Mouse (Mus musculus): Measurements from ENCODE around the gene Slc6a6. TPM values are rescaled to one million over a fixed set of nuclear protein-coding genes. Genes with fewer than 3 reads are reported as not detected.

Slc6a6 gene
- polyA plus RNA-seq, 1 experiment from 2014 or later, result 102 TPM

- peaks cover under 1% of the 10 kb centered on the region for H3K36me3 ChIP-seq
- no peak for ATAC-seq (ENCODE audit: low FRiP score)
- peaks cover 49% of the 10 kb centered on the region for H3K4me1 ChIP-seq
- no peak overlapping the region for H3K9ac ChIP-seq (replicated peaks)
- no peaks in the 10 kb centered on the region for H3K27me3 ChIP-seq (replicated peaks)
- no peak overlapping the region for H3K4me3 ChIP-seq (replicated peaks)
- H3K27ac ChIP-seq (replicated peaks), result peak overlapping the region; percentile 86
- no peaks in the 10 kb centered on the region for H3K9me3 ChIP-seq (replicated peaks)
- WGBS, result 82% methylated on average over 2 of the region's 2 CpGs
- no peak overlapping the region for H3K4me2 ChIP-seq
Observed at GRCm38 (mm10) chr6:91718067-91718466, 34.2 kb downstream of the Slc6a6 start.

GRCm38 (mm10) chr6:91718603-91719002 lies 34.8 kb downstream of the Slc6a6 start:
- Histone ChIP-seq H3K9ac (replicated peaks) (no peak overlapping the region), H3K4me3 (replicated peaks) (no peak overlapping the region), H3K27ac (replicated peaks) (peak overlapping the region; percentile 86), H3K9me3 (replicated peaks) (no peaks in the 10 kb centered on the region), H3K4me1 (peaks cover 45% of the 10 kb centered on the region), H3K4me2 (no peak overlapping the region), H3K36me3 (peaks cover 6% of the 10 kb centered on the region), H3K27me3 (replicated peaks) (no peaks in the 10 kb centered on the region)
- WGBS, result 46% methylated on average over 3 of the region's 3 CpGs
- no peak for ATAC-seq (ENCODE audit: low FRiP score)

GRCm38 (mm10) chr6:91719042-91719747 lies 35.3 kb downstream of the Slc6a6 start:
- no peaks in the 10 kb centered on the region for H3K9me3 ChIP-seq (replicated peaks)
- no peak overlapping the region for H3K9ac ChIP-seq (replicated peaks)
- H3K27ac ChIP-seq (replicated peaks), result peak overlapping the region; percentile 86
- peaks cover 41% of the 10 kb centered on the region for H3K4me1 ChIP-seq
- H3K27me3 ChIP-seq (replicated peaks), result no peaks in the 10 kb centered on the region
- H3K4me2 ChIP-seq, result no peak overlapping the region
- 55% methylated on average over 6 of the region's 6 CpGs for WGBS
- H3K4me3 ChIP-seq (replicated peaks), result no peak overlapping the region
- H3K36me3 ChIP-seq, result peaks cover 12% of the 10 kb centered on the region
- peak; percentile 62 for ATAC-seq (ENCODE audit: low FRiP score)

- no peaks in the 10 kb centered on the region for H3K9me3 ChIP-seq (replicated peaks)
- WGBS, result 4% methylated on average over 9 of the region's 9 CpGs
- ATAC-seq (ENCODE audit: low FRiP score), result peak; percentile 83
- peaks cover 20% of the 10 kb centered on the region for H3K36me3 ChIP-seq
- H3K27me3 ChIP-seq (replicated peaks), result no peaks in the 10 kb centered on the region
- H3K27ac ChIP-seq (replicated peaks), result peak overlapping the region; percentile 86
- H3K4me2 ChIP-seq, result peak overlapping the region; percentile 27
- H3K4me1 ChIP-seq, result peaks cover 38% of the 10 kb centered on the region
- H3K4me3 ChIP-seq (replicated peaks), result no peak overlapping the region
- peak overlapping the region; percentile 33; the same call in 1 of the 2 replicates for H3K9ac ChIP-seq (replicated peaks)
Observed at GRCm38 (mm10) chr6:91719865-91720533, 36.1 kb downstream of the Slc6a6 start.

GRCm38 (mm10) chr6:91720588-91721214 lies 36.8 kb downstream of the Slc6a6 start:
- Histone ChIP-seq H3K4me3 (replicated peaks) (no peak overlapping the region), H3K27ac (replicated peaks) (peak overlapping the region; percentile 86), H3K36me3 (peaks cover 26% of the 10 kb centered on the region), H3K9ac (replicated peaks) (peak overlapping the region; percentile 6; the same call in 1 of the 2 replicates), H3K9me3 (replicated peaks) (no peaks in the 10 kb centered on the region), H3K27me3 (replicated peaks) (no peaks in the 10 kb centered on the region), H3K4me2 (peak overlapping the region; percentile 22), H3K4me1 (peaks cover 38% of the 10 kb centered on the region)
- WGBS, result 33% methylated on average over 4 of the region's 4 CpGs
- peak; percentile 23; the same call in 1 of the 2 replicates for ATAC-seq (ENCODE audit: low FRiP score)

GRCm38 (mm10) chr6:91721215-91721701 lies 37.4 kb downstream of the Slc6a6 start:
- Histone ChIP-seq H3K4me1 (peaks cover 38% of the 10 kb centered on the region), H3K4me3 (replicated peaks) (no peak overlapping the region), H3K9me3 (replicated peaks) (no peaks in the 10 kb centered on the region), H3K27me3 (replicated peaks) (no peaks in the 10 kb centered on the region), H3K4me2 (no peak overlapping the region), H3K9ac (replicated peaks) (no peak overlapping the region), H3K27ac (replicated peaks) (no peak overlapping the region), H3K36me3 (peaks cover 32% of the 10 kb centered on the region)
- 29% methylated on average over 12 of the region's 12 CpGs for WGBS
- ATAC-seq (ENCODE audit: low FRiP score), result no peak

- Histone ChIP-seq H3K36me3 (peaks cover 59% of the 10 kb centered on the region), H3K4me1 (peaks cover 43% of the 10 kb centered on the region), H3K9me3 (replicated peaks) (no peaks in the 10 kb centered on the region), H3K27ac (replicated peaks) (no peak overlapping the region), H3K27me3 (replicated peaks) (no peaks in the 10 kb centered on the region), H3K9ac (replicated peaks) (no peak overlapping the region), H3K4me3 (replicated peaks) (no peak overlapping the region), H3K4me2 (no peak overlapping the region)
- 79% methylated on average over 1 of the region's 1 CpGs for WGBS
- no peak for ATAC-seq (ENCODE audit: low FRiP score)
Observed at GRCm38 (mm10) chr6:91727361-91727760, 43.5 kb downstream of the Slc6a6 start.

GRCm38 (mm10) chr6:91728939-91729619 lies 45.2 kb downstream of the Slc6a6 start:
- no peaks in the 10 kb centered on the region for H3K9me3 ChIP-seq (replicated peaks)
- no peaks in the 10 kb centered on the region for H3K27me3 ChIP-seq (replicated peaks)
- no peak for ATAC-seq (ENCODE audit: low FRiP score)
- peaks cover 63% of the 10 kb centered on the region for H3K36me3 ChIP-seq
- H3K9ac ChIP-seq (replicated peaks), result no peak overlapping the region
- no peak overlapping the region for H3K4me3 ChIP-seq (replicated peaks)
- WGBS, result 43% methylated on average over 6 of the region's 6 CpGs
- peak overlapping the region; percentile 7; the same call in 1 of the 2 replicates for H3K27ac ChIP-seq (replicated peaks)
- H3K4me2 ChIP-seq, result no peak overlapping the region
- peaks cover 43% of the 10 kb centered on the region for H3K4me1 ChIP-seq

GRCm38 (mm10) chr6:91729677-91730127 lies 45.8 kb downstream of the Slc6a6 start:
- H3K36me3 ChIP-seq, result peaks cover 59% of the 10 kb centered on the region
- H3K9ac ChIP-seq (replicated peaks), result no peak overlapping the region
- H3K4me3 ChIP-seq (replicated peaks), result no peak overlapping the region
- WGBS, result 5% methylated on average over 12 of the region's 12 CpGs
- H3K27me3 ChIP-seq (replicated peaks), result no peaks in the 10 kb centered on the region
- H3K4me1 ChIP-seq, result peaks cover 43% of the 10 kb centered on the region
- H3K27ac ChIP-seq (replicated peaks), result peak overlapping the region; percentile 7; the same call in 1 of the 2 replicates
- no peak overlapping the region for H3K4me2 ChIP-seq
- peak; percentile 40 for ATAC-seq (ENCODE audit: low FRiP score)
- H3K9me3 ChIP-seq (replicated peaks), result no peaks in the 10 kb centered on the region

- 48% methylated on average over 11 of the region's 11 CpGs for WGBS
- Histone ChIP-seq H3K4me3 (replicated peaks) (no peak overlapping the region), H3K9me3 (replicated peaks) (no peaks in the 10 kb centered on the region), H3K27ac (replicated peaks) (peak overlapping the region; percentile 30; the same call in 1 of the 2 replicates), H3K4me2 (no peak overlapping the region), H3K27me3 (replicated peaks) (no peaks in the 10 kb centered on the region), H3K36me3 (peaks cover 61% of the 10 kb centered on the region), H3K4me1 (peaks cover 52% of the 10 kb centered on the region), H3K9ac (replicated peaks) (no peak overlapping the region)
- peak; percentile 43 for ATAC-seq (ENCODE audit: low FRiP score)
Observed at GRCm38 (mm10) chr6:91732138-91732537, 48.3 kb downstream of the Slc6a6 start.

GRCm38 (mm10) chr6:91736471-91736870 lies 52.6 kb downstream of the Slc6a6 start:
- H3K4me1 ChIP-seq, result peaks cover 20% of the 10 kb centered on the region
- WGBS, result 38% methylated on average over 5 of the region's 5 CpGs

More at GRCm38 (mm10) chr6:91736471-91736870, 52.6 kb downstream of the Slc6a6 start:
- Histone ChIP-seq H3K4me3 (replicated peaks) (no peak overlapping the region), H3K4me2 (no peak overlapping the region), H3K27me3 (replicated peaks) (no peaks in the 10 kb centered on the region), H3K9ac (replicated peaks) (no peak overlapping the region), H3K27ac (replicated peaks) (no peak overlapping the region), H3K9me3 (replicated peaks) (no peaks in the 10 kb centered on the region), H3K36me3 (peaks cover 70% of the 10 kb centered on the region)
- ATAC-seq (ENCODE audit: low FRiP score), result no peak
